Comparison of ENCODE assay signal across 9 mouse cellular contexts in the genomic region with DNA sequence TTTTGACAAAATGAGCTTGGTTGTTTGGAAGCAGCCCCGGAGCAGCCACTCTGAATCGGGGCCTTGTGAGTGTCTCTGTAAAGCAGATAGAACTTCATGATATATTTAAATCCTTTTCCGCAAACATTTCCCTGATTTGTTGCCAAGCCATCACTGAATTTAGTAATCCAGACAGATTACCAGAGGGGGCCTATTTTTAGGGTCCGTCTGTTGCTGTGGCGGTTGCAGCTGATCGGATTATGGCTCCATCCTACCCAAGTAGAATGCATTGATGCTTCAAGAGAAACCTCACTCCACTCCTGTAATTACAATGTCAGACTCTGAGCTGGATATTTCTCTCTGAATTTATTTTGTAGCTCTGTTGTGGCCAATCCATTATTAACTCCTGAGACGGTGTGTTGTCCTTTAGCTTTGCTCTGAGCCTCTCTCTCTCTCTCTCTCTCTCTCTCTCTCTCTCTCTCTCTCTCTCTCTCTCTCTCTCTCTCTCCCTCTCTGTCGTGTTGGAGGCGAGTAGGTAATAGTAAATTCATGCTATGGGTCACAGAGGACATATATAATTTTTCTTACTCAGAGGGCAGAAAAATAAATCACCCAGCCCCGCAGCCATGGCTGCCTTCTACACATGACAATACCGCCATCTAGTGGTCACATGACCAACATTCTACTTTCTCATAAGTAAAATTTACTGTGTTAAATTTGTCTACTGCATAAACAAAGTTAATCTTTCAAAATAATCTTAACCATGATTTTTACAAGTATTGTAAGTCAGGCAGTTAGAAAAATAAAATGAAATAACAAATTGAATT. TPM values are rescaled to one million over a fixed set of nuclear protein-coding genes. Genes with fewer than 3 reads are reported as not detected.
DNase-seq lines count a peak whose midpoint lies in the region; ATAC-seq and TF ChIP-seq lines count a peak whose summit lies in the region.
"Had no signal": no experiment of that assay in that cellular context is flagged by ENCODE, and none has a peak within 500 bp of the region (broad histone marks: within the 10 kb centered on the region; RNA-seq: fewer than 3 reads in every experiment).

No protein-coding gene starts in this region.

- H3K9me3 ChIP-seq in MEL (replicated peaks; ENCODE audit: insufficient read depth, low read length): no peaks in the 10 kb centered on the region
- H3K9me3 ChIP-seq: liver, embryonic 15.5 days had no signal

- DNase-seq in adrenal gland, postnatal 10 days: peak; percentile 60
- DNase-seq in adrenal gland, postnatal 4 days (ENCODE audit: low spot score in 2 of 2): no peak
- peak; percentile 73 for DNase-seq in MEL (ENCODE audit: low read depth, low spot score)
- peak; percentile 8 to 57 for DNase-seq in heart, postnatal 14 days
- DNase-seq in layer of hippocampus, adult 9-10 months (ENCODE audit: low spot score): peak; percentile 59
- peak; percentile 19 for DNase-seq in right cerebral cortex, postnatal 25 days

- no peak overlapping the region for H3K9ac ChIP-seq in MEL (ENCODE audit: control insufficient read depth, low read depth, low read length, poor library complexity, severe bottlenecking)
- H3K9ac ChIP-seq: liver, embryonic 15.5 days had no signal

- H3K27me3 ChIP-seq in MEL (ENCODE audit: control insufficient read depth in 1 of 2, insufficient read depth in 2 of 2, low read length in 2 of 2): no peaks in the 10 kb centered on the region
- H3K27me3 ChIP-seq: liver, embryonic 15.5 days had no signal

- no peak overlapping the region for H3K4me3 ChIP-seq in MEL (ENCODE audit: control insufficient read depth in 1 of 2, insufficient read depth in 1 of 2, low read depth in 2 of 2, low read length in 2 of 2)
- H3K4me3 ChIP-seq: liver, embryonic 15.5 days had no signal

- TF ChIP-seq CTCF in MEL (IDR thresholded peaks at IDR 0.05 in 2 of 3, conservative IDR thresholded peaks at IDR 0.05 in 1 of 3; ENCODE audit: control insufficient read depth in 1 of 3, insufficient read depth in 1 of 3, low read depth in 2 of 3, low read length in 3 of 3, poor library complexity in 1 of 3, severe bottlenecking in 1 of 3): peak; percentile 47 to 84 (median 68)

- ATAC-seq in common myeloid progenitor, adult 5-6 weeks (replicated peaks; ENCODE audit: low read depth, poor library complexity, severe bottlenecking): peak; percentile 88
- peak; percentile 79 for ATAC-seq in megakaryocyte, adult 5-6 weeks (ENCODE audit: poor library complexity, severe bottlenecking)

- TF ChIP-seq POLR2A in MEL (IDR thresholded peaks at IDR 0.05; ENCODE audit: control insufficient read depth in 1 of 2, insufficient read depth in 1 of 2, low read depth in 1 of 2, low read length in 2 of 2, poor library complexity in 1 of 2): no peak

- no peaks in the 10 kb centered on the region for H3K4me1 ChIP-seq in MEL (ENCODE audit: control insufficient read depth in 1 of 2, insufficient read depth in 2 of 2, low read length in 2 of 2)
- H3K4me1 ChIP-seq: liver, embryonic 15.5 days had no signal

- no peaks in the 10 kb centered on the region for H3K36me3 ChIP-seq in MEL (ENCODE audit: control insufficient read depth in 1 of 2, insufficient read depth in 2 of 2, low read length in 2 of 2)
- H3K36me3 ChIP-seq: liver, embryonic 15.5 days had no signal

- TF ChIP-seq EP300 in MEL (IDR thresholded peaks at IDR 0.05; ENCODE audit: low read depth in 1 of 2, low read length in 2 of 2): no peak

- no peaks in the 10 kb centered on the region for H3K79me2 ChIP-seq in MEL (ENCODE audit: control insufficient read depth, insufficient read depth, low read length, poor library complexity)

- intact Hi-C loops in heart, postnatal 14 days (cut with DNase I): loop anchor here (5.0 kb wide), 2 partner anchors 1367 to 1472 kb away; no protein-coding TSS in a partner anchor

- no peak overlapping the region for H3K27ac ChIP-seq in MEL (ENCODE audit: control insufficient read depth, low read depth, low read length)
- H3K27ac ChIP-seq: liver, embryonic 15.5 days had no signal

- peak; percentile 89 for TF ChIP-seq RAD21 in MEL (IDR thresholded peaks at IDR 0.05; ENCODE audit: low read depth, low read length)

TF ChIP-seq in MEL, 35 proteins besides CTCF, POLR2A, EP300 and RAD21:
- TF ChIP-seq ZC3H11A (IDR thresholded peaks at IDR 0.05; ENCODE audit: low read depth, low read length) (peak; percentile 65), USF1 (IDR thresholded peaks at IDR 0.05; ENCODE audit: low read depth, low read length) (peak; percentile 67; the same call in 1 of the 2 replicates), SMC3 (IDR thresholded peaks at IDR 0.05; ENCODE audit: low read depth, low read length) (peak; percentile 68), TAL1 (IDR thresholded peaks at IDR 0.05; ENCODE audit: low read length) (no peak)

RNA-seq across cellular contexts. Expression of a gene that starts 46.0 kb away (rescaled TPM):
- total RNA-seq in adrenal gland, postnatal 10 days (2021): 10 to 100 TPM; 29.5 to 37.6 TPM
- total RNA-seq in adrenal gland, postnatal 4 days (2021): 10 to 100 TPM; 23.7 to 33.0 TPM
- total RNA-seq in MEL (2012; rRNA removed): not detected in 2 replicates
- polyA plus RNA-seq in MEL (2012; ENCODE audit: insufficient read depth in 1 of 2, insufficient read length in 2 of 2, low read depth in 1 of 2, low replicate concordance in 2 of 2, missing spikeins in 1 of 2): not detected
- total RNA-seq in common myeloid progenitor, adult 5-6 weeks (2017): 125 and 147 TPM in 2 replicates
- 10 to 100 TPM; 27.7 to 30.0 TPM for total RNA-seq in heart, postnatal 14 days (2021)
- 1,533 and 1,715 TPM in 2 replicates for total RNA-seq in megakaryocyte, adult 5-6 weeks (2015)
- total RNA-seq in megakaryocyte, adult 5-6 weeks (2017): 1,919 and 2,040 TPM in 2 replicates

Comparison
In these comparisons a context has a peak if more than half of its experiments do, and no peak if none do; other contexts are left out.
1. DNase-seq: peak in adrenal gland, postnatal 10 days (single experiment), MEL (single experiment), heart, postnatal 14 days (2 of 2), layer of hippocampus, adult 9-10 months (single experiment) and right cerebral cortex, postnatal 25 days (single experiment); none in adrenal gland, postnatal 4 days (0 of 2).
2. RNA of a gene that starts 46.0 kb away (total RNA-seq): 1,533 to 2,040 TPM in megakaryocyte, adult 5-6 weeks, 125 to 147 TPM in common myeloid progenitor, adult 5-6 weeks, 29.5 to 37.6 TPM in adrenal gland, postnatal 10 days, 23.7 to 33.0 TPM in adrenal gland, postnatal 4 days and 27.7 to 30.0 TPM in heart, postnatal 14 days; not detected in MEL; every median in the first group is over 10 times any median in the second.